Mouse (Mus musculus) olfactory bulb, adult 2 months (tissue): Measurements from ENCODE around the gene Asna1. TPM values are rescaled to one million over a fixed set of nuclear protein-coding genes. Genes with fewer than 3 reads are reported as not detected.
A peak's percentile ranks its signal among the peaks of the same experiment; 100 is the strongest.

Experiments used
- H3K27ac ChIP-seq: fragments of 200-500 bp; 2 replicates; pipeline ENCODE4 v1.5.1; 2012; ENCODE audit warnings: low read depth, low read length; ENCODE audit not compliant: insufficient read depth
- H3K4me1 ChIP-seq: fragments of 200-500 bp; 2 replicates; pipeline ENCODE4 v1.6.1; 2012; ENCODE audit warnings: low read length; ENCODE audit not compliant: control insufficient read depth, insufficient read depth
- H3K4me3 ChIP-seq: fragments of 200-500 bp; 2 replicates; pipeline ENCODE4 v1.5.1; 2012; ENCODE audit warnings: mild to moderate bottlenecking, low read depth, low read length, moderate library complexity; ENCODE audit not compliant: insufficient read depth
- CTCF ChIP-seq: fragments of 200-500 bp; IDR thresholded peaks from 2 replicates; pipeline ENCODE4 v1.5.1; 2012; ENCODE audit warnings: low read depth, mild to moderate bottlenecking, low read length, moderate library complexity; ENCODE audit not compliant: insufficient read depth
- POLR2A ChIP-seq: fragments of 200-500 bp; IDR thresholded peaks from 2 replicates; pipeline ENCODE4 v1.6.1; 2012; ENCODE audit warnings: mild to moderate bottlenecking, low read depth, low read length, moderate library complexity; ENCODE audit not compliant: insufficient read depth
- WGBS: fragments of 180-500 bp; shearing (Covaris S2); methylation state at CpG from one replicate; pipeline ENCODE4 v1.1.7; 2018; 5-methylcytosine and 5-hydroxymethylcytosine counted together
- polyA plus RNA-seq: library from polyadenylated mRNA; stranded (reverse); fragments of >200 nt; gene quantifications from 2 replicates; pipeline ENCODE4 v1.2.4, GENCODE M21; 2012; ENCODE audit warnings: low replicate concordance; ENCODE audit not compliant: missing spikeins, insufficient read depth, insufficient read length

Asna1 gene
- polyA plus RNA-seq, 1 experiment: not detected

- Histone ChIP-seq H3K4me1 (peaks cover 8% of the 10 kb centered on the region), H3K27ac (no peak overlapping the region), H3K4me3 (no peak overlapping the region)
- TF ChIP-seq CTCF (no peak), POLR2A (no peak)
- WGBS: 35% methylated on average over 2 of the region's 2 CpGs
Observed at GRCm38 (mm10) chr8:85065213-85065612, 40.1 kb upstream of the Asna1 start.

- Histone ChIP-seq H3K4me3 (no peak overlapping the region), H3K27ac (no peak overlapping the region), H3K4me1 (peaks cover 9% of the 10 kb centered on the region)
- 95% methylated on average over 4 of the region's 4 CpGs for WGBS
- TF ChIP-seq CTCF (no peak), POLR2A (no peak)
Observed at GRCm38 (mm10) chr8:85062603-85063002, 37.5 kb upstream of the Asna1 start.

GRCm38 (mm10) chr8:85059879-85060616, 35.0 kb upstream of the Asna1 start, which contains the start of gene Fbxw9:
Gene Fbxw9 (plus strand): TSS chr8:85060055.
- H3K4me3 ChIP-seq: peak within 1 kb of the TSS; percentile 79
- WGBS: under 1% methylated on average over 53 of the region's 53 CpGs
- peaks cover 9% of the 10 kb centered on the region for H3K4me1 ChIP-seq
- no peak within 1 kb of the TSS for H3K27ac ChIP-seq
- TF ChIP-seq CTCF (no peak), POLR2A (peak; percentile 63; the same call in 1 of the 2 replicates)

- Histone ChIP-seq H3K4me1 (peaks cover 9% of the 10 kb centered on the region), H3K4me3 (no peak overlapping the region), H3K27ac (no peak overlapping the region)
- WGBS: 86% methylated on average over 7 of the region's 7 CpGs
- TF ChIP-seq POLR2A (no peak), CTCF (no peak)
Observed at GRCm38 (mm10) chr8:85057367-85057766, 32.3 kb upstream of the Asna1 start.

- Histone ChIP-seq H3K27ac (no peak overlapping the region), H3K4me1 (0 out of 2 replicates have a peak, but pooled peaks cover 2% of the 10 kb centered on the region), H3K4me3 (no peak overlapping the region)
- no peak for TF ChIP-seq POLR2A
- TF ChIP-seq CTCF: no peak
- 92% methylated on average over 6 of the region's 6 CpGs for WGBS
Observed at GRCm38 (mm10) chr8:85043619-85044018, 18.5 kb upstream of the Asna1 start.

- H3K27ac ChIP-seq: 0 out of 2 replicates have a peak overlapping the region, but pooled peaks have one; percentile 13
- under 1% methylated on average over 55 of the region's 57 CpGs for WGBS
- TF ChIP-seq POLR2A (0 out of 2 replicates have a peak, but pooled peaks have one; percentile 23), CTCF (no peak)
- H3K4me1 ChIP-seq: peaks cover 8% of the 10 kb centered on the region
- H3K4me3 ChIP-seq: peak overlapping the region; percentile 99
Observed at GRCm38 (mm10) chr8:85037681-85038531, 12.8 kb upstream of the Asna1 start.

GRCm38 (mm10) chr8:85037366-85037680, 12.2 kb upstream of the Asna1 start:
- H3K4me1 ChIP-seq: peaks cover 8% of the 10 kb centered on the region
- TF ChIP-seq CTCF (no peak), POLR2A (no peak)
- H3K4me3 ChIP-seq: peak overlapping the region; percentile 99
- 1% methylated on average over 14 of the region's 14 CpGs for WGBS
- H3K27ac ChIP-seq: peak overlapping the region; percentile 31; the same call in 1 of the 2 replicates

- TF ChIP-seq CTCF (no peak), POLR2A (peak; percentile 19; the same call in 1 of the 2 replicates)
- under 1% methylated on average over 59 of the region's 59 CpGs for WGBS
- Histone ChIP-seq H3K27ac (peak within 1 kb of the TSS; percentile 98), H3K4me1 (peaks cover 8% of the 10 kb centered on the region), H3K4me3 (peak within 1 kb of the TSS; percentile 99)
Observed at GRCm38 (mm10) chr8:85036718-85037365, 11.8 kb upstream of the Asna1 start, which contains the start of gene Tnpo2. Gene Tnpo2 (plus strand): TSS chr8:85036915.

GRCm38 (mm10) chr8:85036381-85036717, 11.3 kb upstream of the Asna1 start:
- Histone ChIP-seq H3K4me1 (peaks cover 8% of the 10 kb centered on the region), H3K4me3 (peak overlapping the region; percentile 70), H3K27ac (peak overlapping the region; percentile 81)
- 0% methylated on average over 9 of the region's 9 CpGs for WGBS
- TF ChIP-seq POLR2A: no peak
- TF ChIP-seq CTCF: no peak
